Mouse (Mus musculus): ENCODE results near the gene Ptch2. TPM values are rescaled to one million over a fixed set of nuclear protein-coding genes. Genes with fewer than 3 reads are reported as not detected.

Ptch2 gene
- total RNA-seq, 2 experiments from 2014 or later, result 5.8 to 6.5 TPM

- intact Hi-C loops (cut with DNase I), result no loop called here
- DNase-seq, result no peak
Observed at GRCm38 (mm10) chr4:117149291-117150211, 53.7 kb downstream of the Ptch2 start.

- no peak for DNase-seq
- intact Hi-C loops (cut with DNase I), result no loop called here
Observed at GRCm38 (mm10) chr4:117150212-117150733, 54.4 kb downstream of the Ptch2 start.

GRCm38 (mm10) chr4:117151416-117151815 lies 55.5 kb downstream of the Ptch2 start:
- no peak for DNase-seq
- intact Hi-C loops (cut with DNase I), result no loop called here

GRCm38 (mm10) chr4:117152714-117153113 lies 56.8 kb downstream of the Ptch2 start:
- DNase-seq, result no peak
- intact Hi-C loops (cut with DNase I), result no loop called here

GRCm38 (mm10) chr4:117155020-117155791 lies 59.3 kb downstream of the Ptch2 start:
- no peak for DNase-seq
- intact Hi-C loops (cut with DNase I), result no loop called here

GRCm38 (mm10) chr4:117155792-117156355 lies 60.0 kb downstream of the Ptch2 start, which contains the start of gene Rps8:
Rps8 (minus strand) TSS chr4:117156243.
- intact Hi-C loops (cut with DNase I), result no loop called here

GRCm38 (mm10) chr4:117156372-117156771 lies 60.5 kb downstream of the Ptch2 start:
- intact Hi-C loops (cut with DNase I), result no loop called here

More at GRCm38 (mm10) chr4:117155792-117156355, 60.0 kb downstream of the Ptch2 start, which contains the start of gene Rps8:
- DNase-seq, result peak; percentile 85

GRCm38 (mm10) chr4:117159666-117160065 lies 63.8 kb downstream of the Ptch2 start:
- no peak for DNase-seq
- intact Hi-C loops (cut with DNase I), result no loop called here

More at GRCm38 (mm10) chr4:117156372-117156771, 60.5 kb downstream of the Ptch2 start:
- DNase-seq, result no peak

GRCm38 (mm10) chr4:117161183-117161582 lies 65.3 kb downstream of the Ptch2 start:
- DNase-seq, result no peak
- intact Hi-C loops (cut with DNase I), result no loop called here

Small RNA genes within 50 kb of the gene (microRNA-seq; reads per million reads assigned to microRNA genes)
- gene Gm22398, result not detected

Other genes with a start within 250 kb of the Ptch2 start
- 10 to 100 TPM; 14.0 to 14.5 TPM for gene Zswim5, start 218.7 kb upstream of the Ptch2 start, total RNA-seq (2021)
- 10 to 100 TPM; 28.2 to 30.7 TPM for gene Urod, start 101.7 kb upstream of the Ptch2 start, total RNA-seq (2021)
- gene Hectd3, start 100.8 kb upstream of the Ptch2 start, total RNA-seq (2021), result 10 to 100 TPM; 60.7 to 61.1 TPM
- gene Eif2b3, start 76.7 kb upstream of the Ptch2 start, total RNA-seq (2021), result 10 to 100 TPM; 27.0 to 30.2 TPM
- gene Btbd19, start 29.6 kb downstream of the Ptch2 start, total RNA-seq (2021), result 1 to 10 TPM; 8.0 to 8.4 TPM
- gene Tctex1d4, start 30.7 kb downstream of the Ptch2 start, total RNA-seq (2021), result under 1 TPM; 0.52 to 0.58 TPM
- gene Plk3, start 37.9 kb downstream of the Ptch2 start, total RNA-seq (2021), result 10 to 100 TPM; 19.4 to 21.4 TPM
- 100 to 1,000 TPM; 774 to 852 TPM for gene Rps8, start 60.2 kb downstream of the Ptch2 start, total RNA-seq (2021)
- gene Kif2c, start 86.6 kb downstream of the Ptch2 start, total RNA-seq (2021), result 1 to 10 TPM; 4.0 to 5.0 TPM
- gene Tmem53, start 155.9 kb downstream of the Ptch2 start, total RNA-seq (2021), result 1 to 10 TPM; 4.6 to 5.2 TPM
- gene Armh1, start 156.1 kb downstream of the Ptch2 start, total RNA-seq (2021), result 1 to 10 TPM; 1.3 to 1.4 TPM